Mouse (Mus musculus) heart, postnatal 25 days (tissue): Measurements from ENCODE around the gene Lat. TPM values are rescaled to one million over a fixed set of nuclear protein-coding genes. Genes with fewer than 3 reads are reported as not detected.
A peak's percentile ranks its signal among the peaks of the same experiment; 100 is the strongest.
"Not testable (repeated sequence)": the region's sequence is repeated elsewhere in the genome, so short reads cannot be mapped to it uniquely, and the experiment has no call there.

Experiments
- DNase-seq: peaks from one replicate; pipeline ENCODE4 v3.0.0; 2022; ENCODE audit warnings: low spot score
- intact Hi-C: fragments of 180-260 bp; cut with DNase I; formaldehyde crosslinking; loops from one replicate; pipeline ENCODE4 v1.15.1; 2025
- total RNA-seq, 2 experiments: library from RNA; stranded (reverse); gene quantifications; 2 replicates each; pipeline ENCODE4 v1.2.3; 2021

Gene Lat
- under 1 TPM; 0.67 to 0.91 TPM for total RNA-seq

DNA sequence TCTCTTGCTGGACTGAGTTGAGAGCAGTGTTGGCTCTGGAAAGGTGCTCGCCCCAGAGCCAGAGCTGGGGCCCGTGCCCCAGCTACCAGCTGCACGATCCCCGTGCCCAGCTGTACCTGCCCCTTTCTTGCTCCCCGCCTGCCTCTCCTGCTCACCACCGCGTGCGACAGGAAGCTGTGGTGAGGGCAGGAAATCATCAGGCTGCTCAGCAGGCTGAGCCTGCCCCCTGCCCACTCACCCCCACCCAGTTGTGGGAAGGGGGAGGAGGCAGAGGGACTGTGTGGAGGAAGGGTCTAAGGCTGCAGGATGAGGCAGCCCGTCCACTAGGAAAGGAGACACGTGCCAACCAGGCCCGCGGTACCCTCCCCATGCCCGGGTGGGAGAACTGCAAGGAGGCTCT, at the start of gene Lat:
Gene Lat (minus strand): TSS at position 178 of the 400 bp plus-strand sequence.
- intact Hi-C loops: no loop called here
- DNase-seq: no peak

GRCm38 (mm10) chr7:126418496-126418895, 49.1 kb upstream of the Lat start:
- no peak for DNase-seq
- intact Hi-C loops: no loop called here

GRCm38 (mm10) chr7:126417606-126418005, 48.2 kb upstream of the Lat start:
- intact Hi-C loops: no loop called here
- DNase-seq: no peak

GRCm38 (mm10) chr7:126417045-126417444, 47.7 kb upstream of the Lat start:
- DNase-seq: no peak
- intact Hi-C loops: no loop called here

GRCm38 (mm10) chr7:126416615-126417014, 47.2 kb upstream of the Lat start:
- no peak for DNase-seq
- intact Hi-C loops: no loop called here

GRCm38 (mm10) chr7:126414725-126415124, 45.4 kb upstream of the Lat start, which contains the start of gene Cd19:
Gene Cd19 (minus strand): TSS chr7:126414889.
- intact Hi-C loops: no loop called here

GRCm38 (mm10) chr7:126411061-126411460, 41.7 kb upstream of the Lat start:
- intact Hi-C loops: no loop called here

More at GRCm38 (mm10) chr7:126414725-126415124, 45.4 kb upstream of the Lat start, which contains the start of gene Cd19:
- DNase-seq: no peak

GRCm38 (mm10) chr7:126408686-126409085, 39.3 kb upstream of the Lat start:
- intact Hi-C loops: no loop called here
- no peak for DNase-seq

More at GRCm38 (mm10) chr7:126411061-126411460, 41.7 kb upstream of the Lat start:
- DNase-seq: no peak

DNA sequence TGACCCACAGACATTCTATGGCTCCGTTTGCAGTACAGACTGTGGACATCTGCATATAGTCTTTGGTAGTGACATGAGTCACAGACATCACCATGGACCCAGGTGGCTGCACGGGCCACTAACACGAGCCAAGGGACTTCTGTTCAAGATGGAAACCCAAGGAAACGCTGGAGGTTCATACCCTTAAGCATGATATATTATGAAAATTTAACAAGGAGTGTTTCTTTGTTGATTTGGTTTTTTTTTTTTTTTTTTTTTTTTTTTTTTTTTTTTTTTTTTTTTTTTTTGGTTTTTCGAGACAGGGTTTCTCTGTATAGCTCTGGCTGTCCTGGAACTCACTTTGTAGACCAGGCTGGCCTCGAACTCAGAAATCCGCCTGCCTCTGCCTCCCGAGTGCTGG, 33.1 kb upstream of the Lat start:
- DNase-seq: not testable (repeated sequence)

GRCm38 (mm10) chr7:126399548-126399947, 30.2 kb upstream of the Lat start:
- intact Hi-C loops: loop anchor here (1.0 to 5.0 kb wide), 3 partner anchors 68 to 238 kb away; no protein-coding TSS in a partner anchor

More for the DNA sequence above, 33.1 kb upstream of the Lat start:
- intact Hi-C loops: not testable (repeated sequence)

DNA sequence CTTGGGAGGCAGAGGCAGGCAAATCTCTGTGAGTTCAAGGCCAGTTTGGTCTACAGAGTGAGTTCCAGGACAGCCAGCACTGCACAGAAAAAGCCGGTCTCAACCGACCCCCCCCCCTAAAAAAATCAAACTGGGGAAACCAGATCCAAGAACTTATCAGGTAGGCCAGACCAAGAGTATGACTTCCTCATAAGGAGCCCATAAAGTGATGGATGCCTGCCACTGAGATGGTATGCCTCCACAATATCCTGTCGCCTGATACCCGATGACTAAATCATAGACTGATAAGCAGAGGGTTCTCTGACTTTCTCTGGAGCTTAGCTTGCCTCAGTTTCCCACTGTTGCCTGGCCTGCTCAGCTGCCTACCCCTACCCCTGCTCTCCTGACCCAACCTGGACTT, 28.5 kb upstream of the Lat start:
- intact Hi-C loops: loop anchor here (5.0 kb wide), 2 partner anchors 69 to 239 kb away; no protein-coding TSS in a partner anchor
- DNase-seq: no peak

More at GRCm38 (mm10) chr7:126399548-126399947, 30.2 kb upstream of the Lat start:
- DNase-seq: peak; percentile 42

GRCm38 (mm10) chr7:126397221-126397620, 27.9 kb upstream of the Lat start:
- DNase-seq: no peak
- intact Hi-C loops: loop anchor here (5.0 kb wide), 2 partner anchors 70 to 240 kb away; no protein-coding TSS in a partner anchor

DNA sequence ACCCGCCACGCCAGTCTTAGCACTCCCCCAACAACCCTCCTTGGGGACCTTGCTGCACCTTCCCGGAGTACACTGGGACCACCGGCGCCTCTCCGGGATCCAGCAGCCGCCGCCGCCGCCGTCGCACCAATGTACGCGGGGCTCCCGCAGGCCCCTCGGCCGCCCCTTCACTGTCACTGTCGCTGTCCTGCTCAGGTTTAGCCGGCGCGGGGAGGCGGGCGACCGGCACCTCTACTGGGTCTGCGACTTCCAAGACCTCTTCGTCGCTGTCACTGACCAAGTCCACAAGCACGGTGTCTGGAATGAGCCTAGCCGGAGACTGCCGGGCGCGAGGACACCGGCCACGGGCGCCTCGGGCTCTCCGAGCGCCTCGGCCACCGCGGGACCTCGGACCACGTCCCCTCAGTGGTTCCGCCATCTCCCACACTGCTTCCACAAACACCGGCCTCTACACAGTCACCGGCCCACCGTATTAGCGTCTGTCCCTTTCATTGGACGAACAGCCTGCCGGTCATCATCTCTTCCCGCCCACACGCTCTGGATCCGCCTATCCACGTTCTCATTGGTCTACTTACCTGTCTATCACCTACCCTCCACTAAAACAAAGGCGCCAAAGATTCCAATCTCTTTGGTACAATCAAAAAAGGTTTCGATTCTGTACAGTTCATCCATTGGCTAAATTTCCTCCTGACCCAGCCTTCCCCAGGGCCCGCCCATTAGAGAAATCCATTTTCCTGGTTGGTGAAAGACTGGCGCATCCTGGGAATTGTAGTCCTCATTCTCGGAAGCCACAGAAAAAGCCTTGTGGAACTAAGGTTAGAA, 27.1 kb upstream of the Lat start, which contains the start of gene Nfatc2ip:
Gene Nfatc2ip (minus strand): TSS at position 440 of the 822 bp plus-strand sequence.
- intact Hi-C loops: loop anchor here (5.0 kb wide), 2 partner anchors 71 to 241 kb away; no protein-coding TSS in a partner anchor
- DNase-seq: peak; percentile 91

DNA sequence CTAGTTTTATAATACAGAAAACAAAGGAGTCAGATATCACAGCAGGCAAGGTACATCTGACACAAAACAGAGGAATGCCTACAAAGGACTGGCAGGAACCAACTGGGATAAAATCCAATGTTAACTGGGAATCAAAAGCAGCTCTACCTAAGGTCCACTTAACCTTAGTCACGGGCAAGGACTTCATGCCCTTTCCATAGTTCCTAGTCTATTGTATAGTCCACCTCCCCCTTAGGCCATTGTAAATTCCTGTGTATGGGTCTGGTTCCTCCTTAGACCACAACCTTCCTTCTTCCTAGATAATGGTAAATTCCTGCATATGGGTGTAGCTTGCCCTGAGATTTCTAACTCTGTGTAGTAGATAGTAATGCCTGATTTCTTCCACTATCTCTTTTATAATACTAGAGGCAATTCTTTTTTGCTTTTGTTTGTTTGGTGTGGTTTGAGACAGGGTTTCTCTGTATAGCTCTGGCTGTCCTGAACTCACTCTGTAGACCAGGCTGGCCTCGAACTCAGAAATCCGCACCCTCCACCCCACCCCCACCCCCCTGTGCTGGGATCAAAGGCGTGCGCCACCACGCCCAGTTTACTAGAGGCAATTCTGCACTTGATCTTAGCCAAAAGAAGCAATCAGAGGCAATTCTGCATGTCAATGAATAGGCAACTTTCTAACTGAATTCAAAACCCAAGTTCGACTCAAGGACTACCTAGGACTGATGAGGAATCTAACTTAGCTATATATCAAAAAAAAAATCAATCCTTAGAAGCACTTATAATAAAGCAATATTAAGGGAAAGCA, 22.9 kb upstream of the Lat start:
- intact Hi-C loops, DNase-seq: not testable (repeated sequence)

- intact Hi-C loops: no loop called here
- no peak for DNase-seq
These were observed 18.8 kb upstream of the Lat start for GRCm38 (mm10) chr7:126388185-126388584.

DNA sequence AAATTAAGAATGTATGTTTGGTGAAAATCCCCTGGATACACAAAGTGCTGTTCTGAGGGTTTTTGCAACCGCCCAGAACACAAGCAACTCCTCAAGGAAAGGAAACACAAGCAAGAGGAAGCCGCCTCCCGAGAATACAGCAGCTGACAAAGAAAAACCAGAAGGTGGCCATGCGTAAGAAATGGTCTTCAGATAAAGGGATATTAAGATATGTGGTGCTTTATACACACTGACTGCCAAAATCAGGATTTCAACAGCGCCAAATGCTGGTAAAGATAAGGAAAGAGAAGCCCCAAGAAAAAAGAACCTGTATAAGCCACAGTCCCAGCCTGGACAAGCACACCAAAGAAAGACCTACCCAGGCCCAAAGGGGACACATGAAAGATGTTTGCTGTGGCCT, 14.2 kb upstream of the Lat start:
- no peak for DNase-seq
- intact Hi-C loops: no loop called here

- peak; percentile 88 for DNase-seq
- intact Hi-C loops: loop anchor here (5.0 kb wide), 1 partner anchor 110 kb away; no protein-coding TSS in a partner anchor
These were observed 8.1 kb upstream of the Lat start, which contains the start of gene Spns1 for GRCm38 (mm10) chr7:126377278-126378158. Gene Spns1 (minus strand): TSS chr7:126377450.

DNA sequence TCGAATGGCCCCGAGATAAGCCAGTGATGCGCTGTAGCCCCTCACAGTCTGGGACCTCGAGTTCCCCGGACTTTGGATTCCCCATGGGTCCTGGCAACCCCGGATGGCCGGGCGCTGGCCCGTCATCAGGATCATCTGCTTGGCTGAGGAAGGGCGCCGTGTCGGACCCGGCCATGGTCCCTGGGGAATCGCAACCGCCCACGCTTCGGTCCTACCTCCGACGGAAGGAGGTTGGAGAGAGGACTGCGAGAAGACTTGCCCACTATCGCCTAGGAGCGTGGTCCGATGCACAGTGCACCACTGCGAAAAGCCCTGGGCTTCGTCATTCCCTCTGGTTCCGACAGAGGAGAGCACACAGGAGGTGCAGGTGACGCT, 7.5 kb upstream of the Lat start:
- intact Hi-C loops: loop anchor here (5.0 kb wide), 1 partner anchor 110 kb away; no protein-coding TSS in a partner anchor
- DNase-seq: no peak

- no peak for DNase-seq
- intact Hi-C loops: loop anchor here (5.0 kb wide), 1 partner anchor 108 kb away; no protein-coding TSS in a partner anchor
These were observed 5.6 kb upstream of the Lat start for GRCm38 (mm10) chr7:126375012-126375411.
